Mouse (Mus musculus) kidney, adult 2 months (tissue): ENCODE data around the gene Prr15. TPM values are rescaled to one million over a fixed set of nuclear protein-coding genes. Genes with fewer than 3 reads are reported as not detected.

Experiments used
- DNase-seq: peaks from one replicate; pipeline ENCODE4 v3.0.0; 2021
- H3K27ac ChIP-seq: fragments of 200-500 bp; 2 replicates; pipeline ENCODE4 v1.5.1; 2012; ENCODE audit warnings: low read depth, low read length, control low read depth, inconsistent platforms; ENCODE audit not compliant: insufficient read depth
- H3K27me3 ChIP-seq: fragments of 200-500 bp; replicated peaks from 2 replicates; pipeline ENCODE4 v1.6.1; 2012; ENCODE audit warnings: mild to moderate bottlenecking, moderate library complexity, low read length, inconsistent platforms; ENCODE audit not compliant: control insufficient read depth, insufficient read depth
- H3K36me3 ChIP-seq: fragments of 200-500 bp; 2 replicates; pipeline ENCODE4 v1.6.1; 2012; ENCODE audit warnings: mild to moderate bottlenecking, moderate library complexity, low read length, inconsistent platforms; ENCODE audit not compliant: control insufficient read depth, insufficient read depth
- H3K4me1 ChIP-seq: fragments of 200-500 bp; 2 replicates; pipeline ENCODE4 v1.6.1; 2011; ENCODE audit warnings: low read length; ENCODE audit not compliant: control insufficient read depth, insufficient read depth
- H3K4me3 ChIP-seq: fragments of 200-500 bp; 2 replicates; pipeline ENCODE4 v1.5.1; 2011; ENCODE audit warnings: mild to moderate bottlenecking, low read depth, low read length, control low read depth; ENCODE audit not compliant: insufficient read depth
- CTCF ChIP-seq: fragments of 200-500 bp; conservative IDR thresholded peaks from 2 replicates; pipeline ENCODE4 v1.5.1; 2011; ENCODE audit warnings: low read depth, mild to moderate bottlenecking, control low read depth, low read length, moderate library complexity, mixed read lengths; ENCODE audit not compliant: insufficient read depth, insufficient read length
- POLR2A ChIP-seq: fragments of 200-500 bp; IDR thresholded peaks from one replicate; pipeline ENCODE4 v1.6.1; 2011; ENCODE audit warnings: low read depth, low read length, control low read depth
- WGBS: fragments of 180-500 bp; shearing (Covaris S2); methylation state at CpG from one replicate; pipeline ENCODE4 v1.1.7; 2018; 5-methylcytosine and 5-hydroxymethylcytosine counted together
- polyA plus RNA-seq: library from polyadenylated mRNA; depleted of rRNA; stranded (reverse); fragments of >200 nt; gene quantifications from 2 replicates; pipeline ENCODE4 v1.2.3, GENCODE M21; 2012; rRNA removed

Prr15 gene
- 6.2 and 6.8 TPM in 2 replicates for polyA plus RNA-seq

DNA sequence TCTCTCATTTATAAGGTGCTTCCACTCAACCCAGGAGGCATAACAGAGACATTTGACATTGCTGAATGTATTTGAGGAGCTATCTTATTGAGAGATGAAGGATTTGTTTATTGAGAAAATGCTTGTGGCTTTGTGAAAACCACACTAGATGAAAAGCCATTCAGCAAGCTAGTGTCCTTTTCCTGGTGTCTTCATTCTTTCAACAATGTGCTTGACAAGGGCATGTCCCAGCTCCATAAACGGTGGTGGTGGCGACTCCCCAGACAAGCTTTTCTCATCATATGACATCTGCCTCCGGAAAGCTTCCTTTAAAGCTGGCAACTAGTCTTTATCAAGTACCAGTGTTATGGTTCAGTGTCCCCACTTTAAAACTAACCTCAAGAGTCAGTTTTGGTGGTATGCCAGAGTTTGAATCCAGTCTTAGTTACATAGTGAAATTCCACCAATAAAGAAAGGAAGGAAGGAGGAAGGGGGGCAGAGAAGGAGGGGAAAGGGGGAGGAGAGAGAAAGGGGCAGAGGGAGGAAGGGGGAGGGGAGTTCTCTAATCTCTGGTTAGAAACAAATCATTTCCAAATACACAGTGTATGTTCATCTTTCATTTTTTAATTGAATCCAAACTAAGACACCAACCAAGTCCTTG, at the start of gene Prr15:
TSS of gene Prr15 (plus strand) at position 590 of the 640 bp plus-strand sequence.
- peak; percentile 15 for DNase-seq
- H3K4me1 ChIP-seq: peaks cover 10% of the 10 kb centered on the region; the same call in 1 of the 2 replicates
- H3K27ac ChIP-seq: no peak within 1 kb of the TSS
- no peaks in the 10 kb centered on the region for H3K36me3 ChIP-seq
- 20% methylated on average over 3 of the region's 3 CpGs for WGBS
- TF ChIP-seq CTCF: no peak
- TF ChIP-seq POLR2A: no peak
- H3K4me3 ChIP-seq: peak within 1 kb of the TSS; percentile 83
- H3K27me3 ChIP-seq: no peaks in the 10 kb centered on the region

DNA sequence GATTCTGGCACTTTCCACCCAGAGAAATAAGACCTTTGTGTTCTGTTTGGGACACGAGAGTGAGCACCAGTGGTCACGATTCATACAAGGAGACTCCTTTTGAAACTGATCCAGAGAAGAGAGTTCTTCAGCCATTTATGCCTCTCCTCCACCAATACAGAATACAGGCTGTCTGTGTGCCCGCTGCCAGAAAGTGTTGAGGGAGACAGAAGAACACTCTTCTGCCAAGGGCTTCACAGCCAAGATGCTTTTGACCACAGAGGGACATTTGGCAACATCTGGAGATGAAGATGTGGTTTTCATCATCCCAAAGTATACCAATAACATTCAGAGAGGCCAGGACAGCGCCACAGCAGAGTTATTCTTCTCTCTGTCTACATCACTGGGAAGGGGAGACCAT, 48.4 kb upstream of the Prr15 start:
- TF ChIP-seq POLR2A (no peak), CTCF (no peak)
- Histone ChIP-seq H3K4me3 (no peak overlapping the region), H3K27me3 (no peaks in the 10 kb centered on the region), H3K36me3 (no peaks in the 10 kb centered on the region), H3K27ac (no peak overlapping the region), H3K4me1 (peaks cover 8% of the 10 kb centered on the region)
- 75% methylated on average over 4 of the region's 4 CpGs for WGBS
- DNase-seq: no peak

DNA sequence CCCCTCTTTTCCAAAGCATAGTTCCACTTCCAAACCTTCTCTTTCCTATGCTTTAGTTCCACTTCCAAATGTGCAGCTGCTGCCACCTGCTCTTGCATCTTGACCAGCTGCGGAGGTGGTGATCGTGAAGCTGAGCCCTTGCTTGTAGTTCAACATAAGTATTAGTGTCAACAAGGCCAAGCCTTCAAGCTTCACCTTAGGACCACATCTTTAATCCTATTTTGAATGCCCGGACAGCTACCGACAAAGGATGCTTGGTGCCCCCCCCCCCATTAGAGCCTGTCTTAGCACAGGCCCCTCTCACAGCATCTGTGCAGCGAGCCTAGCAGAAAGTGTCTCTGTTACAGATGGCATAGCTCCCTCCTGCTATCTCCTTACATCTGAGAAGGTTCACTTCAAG, 47.8 kb upstream of the Prr15 start:
- Histone ChIP-seq H3K36me3 (no peaks in the 10 kb centered on the region), H3K27ac (no peak overlapping the region), H3K27me3 (no peaks in the 10 kb centered on the region), H3K4me3 (no peak overlapping the region), H3K4me1 (peaks cover 8% of the 10 kb centered on the region)
- 63% methylated on average over 5 of the region's 5 CpGs for WGBS
- TF ChIP-seq CTCF (no peak), POLR2A (no peak)
- no peak for DNase-seq

DNA sequence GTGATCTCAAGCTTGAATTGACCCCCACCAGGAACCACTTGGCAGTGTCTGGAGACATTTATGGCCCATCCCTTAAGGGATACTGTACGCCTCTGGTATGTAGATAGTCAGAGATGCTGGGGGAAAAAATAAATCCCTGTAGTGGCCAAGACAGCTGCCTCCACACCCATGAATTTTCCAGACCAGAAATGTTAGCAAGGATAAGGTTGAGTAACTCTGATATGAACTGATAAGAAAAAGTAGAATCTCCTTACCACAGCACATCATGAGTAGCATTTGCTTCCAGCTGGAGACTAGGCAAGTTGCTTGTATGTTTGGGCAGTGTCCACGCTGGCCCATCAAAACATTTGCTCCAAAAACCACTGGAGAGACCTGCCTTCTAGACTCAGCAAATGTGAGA, 47.0 kb upstream of the Prr15 start:
- Histone ChIP-seq H3K4me1 (peaks cover 8% of the 10 kb centered on the region), H3K4me3 (no peak overlapping the region), H3K27me3 (no peaks in the 10 kb centered on the region), H3K36me3 (no peaks in the 10 kb centered on the region), H3K27ac (no peak overlapping the region; the same call in 1 of the 2 replicates)
- no peak for DNase-seq
- 67% methylated on average over 2 of the region's 2 CpGs for WGBS
- TF ChIP-seq POLR2A (no peak), CTCF (no peak)

DNA sequence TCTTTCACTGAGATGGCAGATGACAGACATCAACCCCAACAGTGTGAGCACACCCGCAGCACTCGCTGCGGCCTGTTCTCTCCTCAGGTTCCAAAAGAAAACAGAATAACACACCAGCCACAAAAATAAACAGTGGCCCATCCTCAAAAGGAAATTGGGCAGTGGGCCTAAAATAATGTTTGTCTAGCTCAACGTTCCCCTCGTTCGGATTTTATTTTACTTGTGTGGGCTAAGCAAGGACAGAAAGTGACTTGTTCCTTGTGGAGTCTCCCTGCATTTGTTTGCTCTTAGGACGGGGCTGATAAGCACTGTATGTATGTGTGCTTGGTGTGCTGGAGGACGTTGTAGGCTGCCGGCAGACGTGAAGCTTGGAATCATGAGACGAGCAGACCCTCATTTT, 46.2 kb upstream of the Prr15 start:
- peak; percentile 53 for DNase-seq
- 49% methylated on average over 11 of the region's 11 CpGs for WGBS

DNA sequence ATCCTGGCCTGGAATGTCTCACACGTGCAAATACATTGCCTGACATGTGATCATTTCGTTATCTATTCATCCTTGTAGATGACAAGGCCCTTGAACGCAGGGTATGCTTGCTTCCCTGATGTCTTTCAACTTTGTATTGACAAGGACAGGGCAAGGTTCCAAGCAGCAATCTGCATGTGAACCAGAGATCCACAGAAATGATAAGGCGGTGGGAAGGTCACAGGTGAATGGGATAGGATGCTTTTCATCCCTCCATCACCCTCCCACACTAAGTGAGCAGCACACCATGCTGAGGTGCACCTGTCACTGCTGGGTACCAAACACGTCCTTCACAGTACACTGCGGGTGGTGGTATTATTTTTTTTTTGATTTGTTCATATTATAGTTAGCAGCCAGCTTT, 45.4 kb upstream of the Prr15 start:
- Histone ChIP-seq H3K27ac (no peak overlapping the region), H3K36me3 (no peaks in the 10 kb centered on the region), H3K4me1 (peaks cover 8% of the 10 kb centered on the region), H3K27me3 (no peaks in the 10 kb centered on the region), H3K4me3 (no peak overlapping the region)
- no peak for TF ChIP-seq CTCF
- no peak for TF ChIP-seq POLR2A
- no peak for DNase-seq
- 92% methylated on average over 6 of the region's 6 CpGs for WGBS

More for the DNA sequence above, 46.2 kb upstream of the Prr15 start:
- Histone ChIP-seq H3K4me3 (no peak overlapping the region), H3K36me3 (no peaks in the 10 kb centered on the region), H3K27me3 (no peaks in the 10 kb centered on the region), H3K27ac (peak overlapping the region; percentile 13; the same call in 1 of the 2 replicates), H3K4me1 (peaks cover 8% of the 10 kb centered on the region)
- TF ChIP-seq POLR2A (no peak), CTCF (no peak)

DNA sequence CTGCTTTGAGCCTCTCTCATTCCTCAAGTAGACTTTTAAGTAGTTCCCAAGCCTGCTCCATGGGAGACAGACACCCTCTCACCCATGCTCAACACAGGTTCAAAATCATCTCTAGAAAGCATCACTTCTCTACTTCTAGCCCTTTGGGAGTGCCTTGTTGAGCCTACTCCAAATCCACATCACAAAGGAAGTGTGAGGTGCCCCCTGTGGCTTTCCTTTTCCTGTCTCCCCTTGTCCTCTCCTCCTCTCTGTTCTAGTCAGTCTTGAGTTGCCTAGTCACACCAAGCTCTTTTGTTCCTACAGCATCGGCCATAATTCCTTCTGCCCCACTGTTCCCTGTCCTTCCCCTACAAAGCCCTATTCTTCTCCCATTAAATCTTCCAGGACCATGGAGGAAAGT, 42.3 kb upstream of the Prr15 start:
- Histone ChIP-seq H3K36me3 (no peaks in the 10 kb centered on the region), H3K27me3 (no peaks in the 10 kb centered on the region), H3K4me1 (no peaks in the 10 kb centered on the region; the same call in none of the 2 replicates), H3K27ac (no peak overlapping the region), H3K4me3 (no peak overlapping the region)
- TF ChIP-seq POLR2A (no peak), CTCF (no peak)
- 87% methylated on average over 1 of the region's 1 CpGs for WGBS
- no peak for DNase-seq
